Mouse (Mus musculus): ENCODE results near the gene Kcnq1. TPM values are rescaled to one million over a fixed set of nuclear protein-coding genes. Genes with fewer than 3 reads are reported as not detected.
A peak's percentile ranks its signal among the peaks of the same experiment; 100 is the strongest.

Gene Kcnq1
- polyA plus RNA-seq, 1 experiment from 2014 or later, result 13.4 TPM

DNA sequence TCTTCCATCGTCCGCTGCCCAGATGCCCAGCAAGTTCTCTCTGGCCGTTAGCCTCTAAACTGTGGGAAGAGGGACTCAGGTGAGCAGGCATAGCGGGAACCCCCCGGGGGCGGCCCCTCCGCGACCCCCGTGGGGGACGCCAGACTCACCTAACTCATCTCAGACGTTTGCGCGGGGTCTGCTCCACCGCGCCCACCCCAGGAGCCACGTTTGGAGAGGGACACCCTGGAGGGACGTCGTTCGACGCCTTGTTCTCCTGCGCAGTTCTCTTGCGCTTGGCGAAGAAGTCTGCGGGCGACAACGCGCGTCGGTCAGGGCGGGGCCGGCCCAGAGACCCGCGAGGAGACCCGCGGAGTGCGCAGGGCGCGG is 352.8 kb downstream of the Kcnq1 start:
- Histone ChIP-seq H3K4me1 (replicated peaks; ENCODE audit: insufficient read depth, low read length) (no peaks in the 10 kb centered on the region), H3K36me3 (ENCODE audit: insufficient read depth, low read length) (no peaks in the 10 kb centered on the region), H3K4me2 (ENCODE audit: low read length) (peak overlapping the region; percentile 63), H3K9me3 (replicated peaks; ENCODE audit: low read length) (peaks cover 17% of the 10 kb centered on the region; the same call in 1 of the 2 replicates), H3K27me3 (ENCODE audit: insufficient read depth, low read length) (no peaks in the 10 kb centered on the region), H3K9ac (ENCODE audit: low read depth, low read length) (peak overlapping the region; percentile 67), H3K27ac (peak overlapping the region; percentile 68), H3K4me3 (replicated peaks; ENCODE audit: low read depth, low read length) (peak overlapping the region; percentile 52)
- no peak for TF ChIP-seq CTCF (IDR thresholded peaks at IDR 0.05; ENCODE audit: low read depth)
- DNase-seq (ENCODE audit: low spot score), result no peak
- 32% methylated on average over 37 of the region's 38 CpGs for WGBS
- ATAC-seq (replicated peaks; ENCODE audit: low FRiP score, low read depth), result no peak

GRCm38 (mm10) chr7:143459332-143460211 is 353.4 kb downstream of the Kcnq1 start:
- Histone ChIP-seq H3K27ac (peak overlapping the region; percentile 68), H3K4me3 (replicated peaks; ENCODE audit: low read depth, low read length) (peak overlapping the region; percentile 52), H3K4me2 (ENCODE audit: low read length) (peak overlapping the region; percentile 63), H3K36me3 (ENCODE audit: insufficient read depth, low read length) (no peaks in the 10 kb centered on the region), H3K9ac (ENCODE audit: low read depth, low read length) (peak overlapping the region; percentile 67), H3K27me3 (ENCODE audit: insufficient read depth, low read length) (no peaks in the 10 kb centered on the region), H3K9me3 (replicated peaks; ENCODE audit: low read length) (peaks cover 17% of the 10 kb centered on the region; the same call in 1 of the 2 replicates), H3K4me1 (replicated peaks; ENCODE audit: insufficient read depth, low read length) (no peaks in the 10 kb centered on the region)
- 0 out of 2 replicates have a peak, but pooled peaks have one; percentile 11 for ATAC-seq (replicated peaks; ENCODE audit: low FRiP score, low read depth)
- no peak for TF ChIP-seq CTCF (IDR thresholded peaks at IDR 0.05; ENCODE audit: low read depth)
- no peak for DNase-seq (ENCODE audit: low spot score)
- 32% methylated on average over 98 of the region's 100 CpGs for WGBS

DNA sequence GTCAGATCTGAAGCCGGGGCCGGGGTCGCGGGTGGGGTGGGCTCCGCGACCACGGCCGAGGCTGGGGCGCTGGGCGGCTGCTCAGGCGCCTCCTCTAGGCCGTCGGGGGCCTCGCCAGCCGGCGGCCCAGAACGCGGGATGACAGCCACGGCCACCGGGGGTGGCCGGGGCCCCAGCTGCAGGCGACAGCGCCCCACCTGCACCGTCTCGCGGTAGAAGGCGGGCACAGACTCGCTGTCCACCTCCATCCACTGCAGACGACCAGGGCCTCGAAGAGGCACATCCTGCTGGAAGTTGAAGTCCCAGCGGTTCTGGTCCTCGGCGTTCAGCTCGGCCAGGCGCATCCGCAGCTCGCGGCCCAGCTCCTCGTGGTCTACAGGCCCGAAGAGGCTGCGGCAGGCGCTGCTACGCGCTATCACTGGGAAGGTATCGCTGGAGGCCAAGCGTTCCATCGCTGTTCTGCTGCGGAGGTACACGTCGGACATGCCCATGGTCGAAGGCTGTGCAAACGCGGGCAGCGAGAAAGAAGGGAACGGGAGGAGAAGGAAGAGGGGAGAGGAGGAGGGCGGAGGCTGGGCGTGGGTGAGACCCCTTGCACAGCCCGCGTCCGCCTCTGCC is 354.2 kb downstream of the Kcnq1 start:
- 0 out of 2 replicates have a peak, but pooled peaks have one; percentile 3 for TF ChIP-seq CTCF (IDR thresholded peaks at IDR 0.05; ENCODE audit: low read depth)
- peak overlapping the region; percentile 68 for H3K27ac ChIP-seq
- peak overlapping the region; percentile 67 for H3K9ac ChIP-seq (ENCODE audit: low read depth, low read length)
- H3K9me3 ChIP-seq (replicated peaks; ENCODE audit: low read length), result peaks cover 17% of the 10 kb centered on the region; the same call in 1 of the 2 replicates
- peak overlapping the region; percentile 52 for H3K4me3 ChIP-seq (replicated peaks; ENCODE audit: low read depth, low read length)
- ATAC-seq (replicated peaks; ENCODE audit: low FRiP score, low read depth) (no peak; the same call in 1 of the 2 replicates), DNase-seq (ENCODE audit: low spot score) (no peak)
- no peaks in the 10 kb centered on the region for H3K27me3 ChIP-seq (ENCODE audit: insufficient read depth, low read length)
- H3K4me2 ChIP-seq (ENCODE audit: low read length), result peak overlapping the region; percentile 63
- no peaks in the 10 kb centered on the region for H3K4me1 ChIP-seq (replicated peaks; ENCODE audit: insufficient read depth, low read length)
- H3K36me3 ChIP-seq (ENCODE audit: insufficient read depth, low read length), result no peaks in the 10 kb centered on the region
- 46% methylated on average over 57 of the region's 60 CpGs for WGBS

- 27% methylated on average over 46 of the region's 48 CpGs for WGBS
- H3K27ac ChIP-seq, result peak within 1 kb of the TSS; percentile 68
- ATAC-seq (replicated peaks; ENCODE audit: low FRiP score, low read depth) (peak; percentile 84), DNase-seq (ENCODE audit: low spot score) (peak; percentile 91)
- H3K36me3 ChIP-seq (ENCODE audit: insufficient read depth, low read length), result no peaks in the 10 kb centered on the region
- H3K27me3 ChIP-seq (ENCODE audit: insufficient read depth, low read length), result no peaks in the 10 kb centered on the region
- peak within 1 kb of the TSS; percentile 63 for H3K4me2 ChIP-seq (ENCODE audit: low read length)
- no peaks in the 10 kb centered on the region for H3K4me1 ChIP-seq (replicated peaks; ENCODE audit: insufficient read depth, low read length)
- TF ChIP-seq CTCF (IDR thresholded peaks at IDR 0.05; ENCODE audit: low read depth), result no peak
- peak within 1 kb of the TSS; percentile 52 for H3K4me3 ChIP-seq (replicated peaks; ENCODE audit: low read depth, low read length)
- H3K9me3 ChIP-seq (replicated peaks; ENCODE audit: low read length), result peaks cover 17% of the 10 kb centered on the region; the same call in 1 of the 2 replicates
- peak within 1 kb of the TSS; percentile 67 for H3K9ac ChIP-seq (ENCODE audit: low read depth, low read length)
Measured at GRCm38 (mm10) chr7:143460874-143461273, 354.7 kb downstream of the Kcnq1 start, which contains the start of gene Cdkn1c. Gene Cdkn1c, minus strand, starts transcription at chr7:143461050.

DNA sequence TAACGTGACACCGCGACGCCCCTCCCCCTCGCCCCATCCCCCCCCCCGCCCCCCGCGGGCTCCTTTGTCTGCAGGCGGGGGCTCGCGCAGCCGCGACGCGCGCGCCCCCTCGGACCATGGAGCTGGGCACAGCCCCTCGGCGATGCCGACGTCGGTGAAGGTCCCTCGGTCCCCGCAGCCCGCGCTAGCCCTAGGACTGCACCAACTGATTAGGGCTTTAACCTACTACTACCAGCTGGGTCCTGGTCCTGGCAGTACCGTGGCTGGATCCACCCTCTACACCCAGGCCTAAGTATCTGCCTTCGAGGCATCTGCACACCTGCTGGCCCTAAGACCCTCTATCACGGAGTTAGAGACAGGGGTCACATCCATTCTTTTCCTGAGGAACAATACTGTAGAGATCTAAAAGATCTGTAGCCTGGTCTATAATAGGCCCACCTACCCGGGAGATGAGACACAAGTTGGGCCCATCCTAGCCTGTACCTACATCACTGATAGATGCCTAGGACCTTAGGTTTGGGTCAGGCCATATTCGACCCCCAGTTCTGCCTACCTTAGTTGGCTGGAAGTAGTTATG is 355.2 kb downstream of the Kcnq1 start:
- peaks cover 17% of the 10 kb centered on the region; the same call in 1 of the 2 replicates for H3K9me3 ChIP-seq (replicated peaks; ENCODE audit: low read length)
- no peaks in the 10 kb centered on the region for H3K36me3 ChIP-seq (ENCODE audit: insufficient read depth, low read length)
- H3K4me1 ChIP-seq (replicated peaks; ENCODE audit: insufficient read depth, low read length), result no peaks in the 10 kb centered on the region
- TF ChIP-seq CTCF (IDR thresholded peaks at IDR 0.05; ENCODE audit: low read depth), result no peak
- peak overlapping the region; percentile 63; the same call in 1 of the 2 replicates for H3K4me2 ChIP-seq (ENCODE audit: low read length)
- ATAC-seq (replicated peaks; ENCODE audit: low FRiP score, low read depth) (peak; percentile 26; the same call in 1 of the 2 replicates), DNase-seq (ENCODE audit: low spot score) (no peak)
- 42% methylated on average over 27 of the region's 32 CpGs for WGBS
- no peak overlapping the region for H3K27ac ChIP-seq
- peak overlapping the region; percentile 52 for H3K4me3 ChIP-seq (replicated peaks; ENCODE audit: low read depth, low read length)
- H3K9ac ChIP-seq (ENCODE audit: low read depth, low read length), result 0 out of 2 replicates have a peak overlapping the region, but pooled peaks have one; percentile 23
- no peaks in the 10 kb centered on the region for H3K27me3 ChIP-seq (ENCODE audit: insufficient read depth, low read length)

- ATAC-seq (replicated peaks; ENCODE audit: low FRiP score, low read depth) (no peak), DNase-seq (ENCODE audit: low spot score) (no peak)
- Histone ChIP-seq H3K36me3 (ENCODE audit: insufficient read depth, low read length) (no peaks in the 10 kb centered on the region), H3K4me3 (replicated peaks; ENCODE audit: low read depth, low read length) (no peak overlapping the region), H3K27me3 (ENCODE audit: insufficient read depth, low read length) (no peaks in the 10 kb centered on the region), H3K4me1 (replicated peaks; ENCODE audit: insufficient read depth, low read length) (no peaks in the 10 kb centered on the region), H3K4me2 (ENCODE audit: low read length) (no peak overlapping the region), H3K27ac (no peak overlapping the region), H3K9me3 (replicated peaks; ENCODE audit: low read length) (peaks cover 17% of the 10 kb centered on the region; the same call in 1 of the 2 replicates), H3K9ac (ENCODE audit: low read depth, low read length) (no peak overlapping the region)
- WGBS, result 38% methylated on average over 11 of the region's 11 CpGs
- no peak for TF ChIP-seq CTCF (IDR thresholded peaks at IDR 0.05; ENCODE audit: low read depth)
Measured at GRCm38 (mm10) chr7:143461920-143462319, 355.8 kb downstream of the Kcnq1 start.
